Mouse (Mus musculus): ENCODE measurements around the gene Olfr766-ps1. TPM values are rescaled to one million over a fixed set of nuclear protein-coding genes. Genes with fewer than 3 reads are reported as not detected.

The Olfr766-ps1 gene
- polyA plus RNA-seq, 1 experiment from 2014 or later = not detected

Other genes with a start within 250 kb of the Olfr766-ps1 start
- gene Ormdl2, start 247.3 kb downstream of the Olfr766-ps1 start, polyA plus RNA-seq (2015; fragmentation: Nextera tagmentation; extraction: Ambion mirVana) = 35.2 and 41.2 TPM in 2 replicates
- gene Gdf11, start 177.3 kb downstream of the Olfr766-ps1 start, polyA plus RNA-seq (2015; fragmentation: Nextera tagmentation; extraction: Ambion mirVana) = 7.0 and 8.3 TPM in 2 replicates
- gene Cd63, start 168.0 kb downstream of the Olfr766-ps1 start, polyA plus RNA-seq (2015; fragmentation: Nextera tagmentation; extraction: Ambion mirVana) = 663 and 674 TPM in 2 replicates
- 12.7 and 16.4 TPM in 2 replicates for gene Rdh5, start 146.1 kb downstream of the Olfr766-ps1 start, polyA plus RNA-seq (2015; fragmentation: Nextera tagmentation; extraction: Ambion mirVana)
- gene Bloc1s1, start 144.9 kb downstream of the Olfr766-ps1 start, polyA plus RNA-seq (2015; fragmentation: Nextera tagmentation; extraction: Ambion mirVana) = 206 and 216 TPM in 2 replicates
- gene Itga7, start 135.2 kb downstream of the Olfr766-ps1 start, polyA plus RNA-seq (2015; fragmentation: Nextera tagmentation; extraction: Ambion mirVana) = 1.2 and 2.0 TPM in 2 replicates
- gene Mettl7b, start 108.0 kb downstream of the Olfr766-ps1 start, polyA plus RNA-seq (2015; fragmentation: Nextera tagmentation; extraction: Ambion mirVana) = 0.22 TPM in 1 of 2 replicates, not detected in the other
- not detected in 2 replicates for gene Olfr9, start 79.5 kb downstream of the Olfr766-ps1 start, polyA plus RNA-seq (2015; fragmentation: Nextera tagmentation; extraction: Ambion mirVana)
- not detected in 2 replicates for gene Olfr763, start 58.2 kb downstream of the Olfr766-ps1 start, polyA plus RNA-seq (2015; fragmentation: Nextera tagmentation; extraction: Ambion mirVana)
- gene Olfr764-ps1, start 29.1 kb downstream of the Olfr766-ps1 start, polyA plus RNA-seq (2015; fragmentation: Nextera tagmentation; extraction: Ambion mirVana) = not detected in 2 replicates
- not detected in 2 replicates for gene Olfr765, start 19.0 kb downstream of the Olfr766-ps1 start, polyA plus RNA-seq (2015; fragmentation: Nextera tagmentation; extraction: Ambion mirVana)
- not detected in 2 replicates for gene Olfr767, start 13.9 kb upstream of the Olfr766-ps1 start, polyA plus RNA-seq (2015; fragmentation: Nextera tagmentation; extraction: Ambion mirVana)
- gene Olfr768, start 30.4 kb upstream of the Olfr766-ps1 start, polyA plus RNA-seq (2015; fragmentation: Nextera tagmentation; extraction: Ambion mirVana) = not detected in 2 replicates
- not detected in 2 replicates for gene Olfr769, start 48.9 kb upstream of the Olfr766-ps1 start, polyA plus RNA-seq (2015; fragmentation: Nextera tagmentation; extraction: Ambion mirVana)
- gene Olfr770, start 70.0 kb upstream of the Olfr766-ps1 start, polyA plus RNA-seq (2015; fragmentation: Nextera tagmentation; extraction: Ambion mirVana) = not detected in 2 replicates
- gene Olfr771, start 95.8 kb upstream of the Olfr766-ps1 start, polyA plus RNA-seq (2015; fragmentation: Nextera tagmentation; extraction: Ambion mirVana) = not detected in 2 replicates
- not detected in 2 replicates for gene Olfr772, start 108.9 kb upstream of the Olfr766-ps1 start, polyA plus RNA-seq (2015; fragmentation: Nextera tagmentation; extraction: Ambion mirVana)
- gene Olfr773, start 118.4 kb upstream of the Olfr766-ps1 start, polyA plus RNA-seq (2015; fragmentation: Nextera tagmentation; extraction: Ambion mirVana) = not detected in 2 replicates
- gene Olfr774, start 167.2 kb upstream of the Olfr766-ps1 start, polyA plus RNA-seq (2015; fragmentation: Nextera tagmentation; extraction: Ambion mirVana) = not detected in 2 replicates
- not detected in 2 replicates for gene Olfr775, start 179.4 kb upstream of the Olfr766-ps1 start, polyA plus RNA-seq (2015; fragmentation: Nextera tagmentation; extraction: Ambion mirVana)
- gene Olfr776, start 190.2 kb upstream of the Olfr766-ps1 start, polyA plus RNA-seq (2015; fragmentation: Nextera tagmentation; extraction: Ambion mirVana) = not detected in 2 replicates
- not detected in 2 replicates for gene Olfr777, start 202.5 kb upstream of the Olfr766-ps1 start, polyA plus RNA-seq (2015; fragmentation: Nextera tagmentation; extraction: Ambion mirVana)
- not detected in 2 replicates for gene Olfr780, start 249.1 kb upstream of the Olfr766-ps1 start, polyA plus RNA-seq (2015; fragmentation: Nextera tagmentation; extraction: Ambion mirVana)

Data from embryonic facial prominence, embryonic 13.5 days (tissue).